Mouse (Mus musculus) liver, embryonic 12.5 days (tissue): ENCODE data around the gene Lin7c. TPM values are rescaled to one million over a fixed set of nuclear protein-coding genes. Genes with fewer than 3 reads are reported as not detected.
A peak's percentile ranks its signal among the peaks of the same experiment; 100 is the strongest.

Experiments used
- ATAC-seq: fragments of 200-750 bp; cut with Nextera tagmentation; 2 replicates; pipeline ENCODE4 v1.8.0; 2017; ENCODE audit warnings: moderate number of reproducible peaks, mild to moderate bottlenecking, moderate library complexity
- H3K27ac ChIP-seq: fragments of 300-500 bp; sonication (generic); 2 replicates; pipeline ENCODE4 v1.5.1; 2016; ENCODE audit warnings: mild to moderate bottlenecking
- H3K27me3 ChIP-seq: fragments of 300-500 bp; sonication (generic); replicated peaks from 2 replicates; pipeline ENCODE4 v1.6.1; 2016; ENCODE audit warnings: mild to moderate bottlenecking, moderate library complexity
- H3K36me3 ChIP-seq: fragments of 300-500 bp; sonication (generic); 2 replicates; pipeline ENCODE4 v1.6.1; 2016; ENCODE audit warnings: mild to moderate bottlenecking, moderate library complexity
- H3K4me1 ChIP-seq: fragments of 300-500 bp; sonication (generic); 2 replicates; pipeline ENCODE4 v1.6.1; 2016
- H3K4me2 ChIP-seq: fragments of 300-500 bp; sonication (generic); 2 replicates; pipeline ENCODE4 v1.6.1; 2016; ENCODE audit warnings: mild to moderate bottlenecking, moderate library complexity
- H3K4me3 ChIP-seq: fragments of 300-500 bp; sonication (generic); 2 replicates; pipeline ENCODE4 v1.5.1; 2016; ENCODE audit warnings: mild to moderate bottlenecking, moderate library complexity
- H3K9ac ChIP-seq: fragments of 300-500 bp; sonication (generic); 2 replicates; pipeline ENCODE4 v1.6.1; 2016; ENCODE audit warnings: mild to moderate bottlenecking, moderate library complexity
- H3K9me3 ChIP-seq: fragments of 300-500 bp; sonication (generic); replicated peaks from 2 replicates; pipeline ENCODE4 v1.6.1; 2016; ENCODE audit warnings: mild to moderate bottlenecking, moderate library complexity
- WGBS: fragments of 180-500 bp; shearing (Covaris S2); methylation state at CpG from one replicate; pipeline ENCODE4 v1.1.7; 2016; ENCODE audit not compliant: insufficient replicate concordance; 5-methylcytosine and 5-hydroxymethylcytosine counted together
- polyA plus RNA-seq: library from polyadenylated mRNA; unstranded; fragments of >200 nt; fragmentation: Nextera tagmentation; extraction: Ambion mirVana; gene quantifications from 2 replicates; pipeline ENCODE4 v1.2.1, GENCODE M21; 2016

Lin7c gene
- polyA plus RNA-seq, 1 experiment from 2014 or later = 31.6 TPM

DNA sequence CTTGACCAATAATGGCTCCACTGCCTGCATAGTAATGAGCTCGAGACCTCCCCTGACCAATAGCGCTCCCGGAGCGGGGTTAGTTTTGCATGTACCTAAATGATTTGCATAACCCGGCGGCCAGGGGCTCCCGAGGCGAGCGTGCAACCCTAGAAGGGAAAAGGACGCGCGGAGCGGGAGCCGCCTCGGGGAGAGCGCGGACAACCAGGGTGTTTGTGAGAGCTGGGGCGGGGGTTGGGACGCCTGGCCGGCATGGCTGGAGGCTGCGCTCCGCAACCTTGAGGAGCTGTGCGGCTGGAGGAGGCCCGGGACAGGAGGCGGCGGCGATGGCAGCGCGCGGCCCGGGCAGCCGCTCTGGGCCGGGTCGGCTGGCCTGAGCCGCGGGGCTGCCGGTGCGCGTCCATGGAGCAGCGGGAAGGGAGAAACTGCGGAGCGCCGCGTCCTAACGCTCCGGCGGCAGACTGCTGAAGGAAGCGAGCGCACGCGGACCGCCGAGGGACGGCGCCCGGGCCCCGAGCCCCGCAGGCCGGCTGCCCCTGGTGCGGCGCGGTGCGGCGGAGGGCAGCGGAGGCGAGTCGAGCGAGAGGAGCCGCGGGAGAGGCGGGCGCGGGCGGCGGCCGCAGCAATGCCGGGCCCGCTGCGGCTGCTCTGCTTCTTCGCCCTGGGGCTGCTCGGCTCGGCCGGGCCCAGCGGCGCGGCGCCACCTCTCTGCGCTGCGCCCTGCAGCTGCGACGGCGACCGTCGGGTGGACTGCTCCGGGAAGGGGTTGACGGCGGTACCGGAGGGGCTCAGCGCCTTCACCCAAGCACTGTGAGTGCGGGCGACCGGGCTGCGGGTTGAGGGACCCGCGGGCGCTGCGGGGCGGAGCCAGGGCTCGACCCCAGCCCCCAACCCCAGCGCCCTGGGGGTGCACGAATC lies 27.1 kb downstream of the Lin7c start, which contains the start of gene Lgr4:
TSS of gene Lgr4 (plus strand) at position 152 of the 918 bp plus-strand sequence.
- peaks cover 55% of the 10 kb centered on the region for H3K4me1 ChIP-seq
- peak; percentile 98 for ATAC-seq
- H3K36me3 ChIP-seq = no peaks in the 10 kb centered on the region
- under 1% methylated on average over 93 of the region's 111 CpGs for WGBS
- H3K27ac ChIP-seq = peak within 1 kb of the TSS; percentile 97
- 0 out of 2 replicates have a peak, but pooled peaks cover 3% of the 10 kb centered on the region for H3K27me3 ChIP-seq
- peak within 1 kb of the TSS; percentile 98 for H3K4me2 ChIP-seq
- peak within 1 kb of the TSS; percentile 93 for H3K9ac ChIP-seq
- peak within 1 kb of the TSS; percentile 86 for H3K4me3 ChIP-seq
- H3K9me3 ChIP-seq = no peaks in the 10 kb centered on the region

DNA sequence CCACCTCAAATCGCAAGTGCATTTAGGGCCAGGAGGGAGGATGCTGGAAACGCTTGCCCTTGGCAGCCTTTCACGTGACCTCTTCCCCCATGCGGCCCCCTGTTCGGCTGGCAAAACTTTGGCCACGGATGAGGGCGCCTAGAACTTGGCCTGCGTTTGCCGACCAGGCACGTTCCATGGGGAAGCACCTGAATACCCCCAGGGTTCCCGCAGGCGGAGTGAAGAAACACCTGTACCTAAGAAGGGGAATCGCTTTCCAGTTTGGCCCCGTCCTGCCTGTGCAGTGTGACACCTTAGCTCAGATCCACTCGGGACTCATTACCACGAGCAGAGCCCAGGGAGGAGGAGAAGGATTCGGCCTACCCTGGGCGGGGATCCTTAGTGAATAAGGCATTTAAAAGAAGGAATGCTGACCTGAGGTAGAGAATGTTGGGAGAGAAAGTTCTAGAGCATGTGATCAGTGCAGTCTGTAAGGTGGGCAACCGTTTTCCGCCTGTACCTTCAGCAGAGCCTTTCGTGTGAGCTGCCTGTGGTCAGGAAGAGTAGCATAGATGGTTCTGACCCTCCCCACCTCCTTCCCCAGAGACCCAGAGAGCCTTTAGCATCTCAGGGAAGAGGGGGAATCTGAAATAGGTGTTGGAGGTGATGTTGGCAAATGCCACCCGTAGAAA lies 28.1 kb downstream of the Lin7c start:
- Histone ChIP-seq H3K9ac (peak overlapping the region; percentile 93), H3K4me2 (peak overlapping the region; percentile 98), H3K4me1 (peaks cover 45% of the 10 kb centered on the region), H3K27me3 (0 out of 2 replicates have a peak, but pooled peaks cover under 1% of the 10 kb centered on the region), H3K9me3 (no peaks in the 10 kb centered on the region), H3K27ac (peak overlapping the region; percentile 97; the same call in 1 of the 2 replicates), H3K4me3 (peak overlapping the region; percentile 86), H3K36me3 (no peaks in the 10 kb centered on the region)
- WGBS = 10% methylated on average over 22 of the region's 22 CpGs
- ATAC-seq = no peak

DNA sequence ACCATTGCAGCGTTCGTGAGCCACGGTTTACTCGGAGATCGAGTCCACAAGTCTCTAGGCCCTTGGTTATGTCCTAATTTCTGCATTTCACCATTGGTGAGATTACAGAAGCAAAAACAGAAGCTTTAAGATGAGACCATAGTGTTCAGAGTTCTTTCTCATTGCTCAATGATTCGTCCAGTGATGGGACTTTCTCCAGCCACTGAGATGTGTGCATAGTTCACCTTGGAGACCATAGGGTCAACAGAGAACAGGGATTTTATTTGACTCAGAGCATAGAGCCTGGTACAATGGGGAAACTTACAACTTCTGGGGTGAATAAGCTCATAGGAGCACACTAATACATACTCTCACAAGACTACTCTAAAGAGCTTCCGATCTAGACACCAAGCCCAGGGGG lies 29.8 kb downstream of the Lin7c start:
- H3K9me3 ChIP-seq = no peaks in the 10 kb centered on the region
- H3K9ac ChIP-seq = peak overlapping the region; percentile 35
- H3K4me2 ChIP-seq = peak overlapping the region; percentile 98
- no peaks in the 10 kb centered on the region for H3K36me3 ChIP-seq
- H3K27me3 ChIP-seq = no peaks in the 10 kb centered on the region
- peak overlapping the region; percentile 70 for H3K27ac ChIP-seq
- no peak for ATAC-seq
- peak overlapping the region; percentile 86 for H3K4me3 ChIP-seq
- H3K4me1 ChIP-seq = peaks cover 44% of the 10 kb centered on the region
- 80% methylated on average over 7 of the region's 7 CpGs for WGBS

DNA sequence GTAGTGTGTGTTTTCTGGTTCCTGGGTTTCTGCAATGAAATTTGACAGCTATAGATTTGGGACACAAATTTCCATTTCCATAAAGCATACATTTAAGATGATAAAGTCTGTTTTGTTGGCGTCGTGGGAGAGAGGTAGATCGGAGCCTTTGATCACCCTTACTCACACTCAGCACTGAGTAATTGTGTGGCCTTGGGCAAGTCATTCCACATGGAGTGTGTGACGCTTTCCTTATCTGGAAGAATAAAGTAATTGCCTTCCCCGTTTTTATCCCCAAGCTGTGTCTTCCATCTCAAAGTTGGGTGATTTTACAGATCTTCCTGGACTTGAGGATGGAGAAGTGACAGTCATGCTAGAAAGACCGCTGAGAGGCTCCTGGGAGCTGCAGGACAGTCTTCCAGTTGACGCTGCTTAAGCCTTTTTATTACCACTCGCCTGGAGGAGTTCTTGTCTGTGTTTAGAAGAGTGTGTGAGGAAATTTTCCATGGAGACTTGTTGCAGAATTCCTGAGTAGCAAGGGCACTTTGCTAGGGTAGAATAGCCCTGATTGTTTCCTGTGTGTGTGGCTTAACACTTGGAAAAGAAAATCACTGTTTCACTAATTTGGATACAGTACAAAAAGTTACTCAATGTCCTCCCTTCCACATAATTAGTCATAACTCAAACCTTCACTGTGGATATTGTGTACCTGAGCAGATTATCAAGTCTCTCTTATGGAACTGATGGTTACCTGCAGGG lies 30.8 kb downstream of the Lin7c start:
- WGBS = 72% methylated on average over 8 of the region's 8 CpGs
- Histone ChIP-seq H3K4me1 (peaks cover 44% of the 10 kb centered on the region), H3K4me3 (no peak overlapping the region), H3K4me2 (no peak overlapping the region), H3K27me3 (no peaks in the 10 kb centered on the region), H3K36me3 (peaks cover 8% of the 10 kb centered on the region), H3K27ac (no peak overlapping the region), H3K9ac (no peak overlapping the region), H3K9me3 (no peaks in the 10 kb centered on the region)
- no peak for ATAC-seq

DNA sequence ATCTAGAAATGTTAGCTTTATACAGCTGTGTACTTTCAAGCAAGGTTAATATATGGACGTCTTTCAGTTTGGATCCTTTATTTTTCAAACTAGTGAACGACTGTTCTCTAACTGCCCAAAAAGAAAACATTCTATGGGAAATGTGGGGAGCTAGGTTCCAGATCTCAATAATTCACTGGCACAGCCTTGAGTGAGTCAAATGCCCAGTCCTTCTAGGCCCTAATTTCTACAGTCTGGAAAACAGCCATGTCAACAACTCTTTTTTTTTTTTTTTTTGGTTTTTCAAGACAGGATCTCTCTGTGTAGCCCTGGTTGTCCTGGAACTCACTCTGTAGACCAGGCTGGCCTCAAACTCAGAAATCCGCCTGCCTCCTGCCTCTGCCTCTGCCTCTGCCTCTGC lies 31.7 kb downstream of the Lin7c start:
- no peak overlapping the region for H3K27ac ChIP-seq
- no peak overlapping the region for H3K4me3 ChIP-seq
- no peak overlapping the region for H3K9ac ChIP-seq
- H3K4me1 ChIP-seq = peaks cover 42% of the 10 kb centered on the region
- H3K36me3 ChIP-seq = peaks cover 8% of the 10 kb centered on the region
- H3K4me2 ChIP-seq = no peak overlapping the region
- no peaks in the 10 kb centered on the region for H3K27me3 ChIP-seq
- 66% methylated on average over 3 of the region's 3 CpGs for WGBS
- no peak for ATAC-seq
- no peaks in the 10 kb centered on the region for H3K9me3 ChIP-seq

DNA sequence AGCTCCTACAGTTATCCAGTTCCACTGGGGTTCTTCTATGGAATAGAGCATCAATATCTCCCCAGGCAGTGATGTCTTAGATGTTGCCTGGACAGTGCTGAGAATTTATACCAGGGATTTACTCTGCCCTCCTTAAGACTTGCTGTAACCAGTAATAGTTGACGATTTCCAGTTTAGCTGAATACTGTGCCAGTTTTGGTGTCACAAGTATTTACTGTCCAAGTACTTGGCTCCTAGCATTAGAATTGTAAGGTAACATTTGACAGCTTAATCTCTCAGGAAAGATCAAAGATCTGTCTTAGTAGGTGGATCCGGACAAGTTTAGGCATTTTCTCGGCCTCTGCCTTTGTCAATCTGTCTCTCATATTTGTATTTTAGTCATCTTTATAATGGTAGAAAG lies 32.4 kb downstream of the Lin7c start:
- Histone ChIP-seq H3K4me1 (peaks cover 42% of the 10 kb centered on the region), H3K9ac (no peak overlapping the region), H3K36me3 (peaks cover 8% of the 10 kb centered on the region), H3K27me3 (no peaks in the 10 kb centered on the region), H3K4me3 (no peak overlapping the region), H3K9me3 (no peaks in the 10 kb centered on the region), H3K27ac (no peak overlapping the region), H3K4me2 (no peak overlapping the region)
- ATAC-seq = no peak
- 82% methylated on average over 3 of the region's 3 CpGs for WGBS

DNA sequence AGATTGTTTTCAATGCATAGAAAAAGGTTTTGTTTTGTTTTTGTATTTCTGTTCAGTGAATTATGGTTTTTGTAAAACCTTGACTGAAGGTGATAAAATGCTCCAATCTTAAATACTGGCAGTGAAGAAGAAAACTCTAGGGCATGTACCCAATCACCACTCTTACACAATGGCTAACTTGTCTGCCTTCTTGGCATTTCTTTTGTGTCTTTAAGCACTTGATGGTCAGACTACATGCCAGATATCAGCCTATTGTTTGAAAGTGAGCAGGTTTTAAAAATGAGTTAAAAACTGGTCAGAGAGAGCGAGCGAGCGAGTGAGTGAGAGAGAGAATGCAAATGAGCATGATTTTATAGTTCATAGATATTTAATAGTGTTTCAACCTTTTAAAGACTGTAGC lies 33.3 kb downstream of the Lin7c start:
- no peaks in the 10 kb centered on the region for H3K9me3 ChIP-seq
- peaks cover 8% of the 10 kb centered on the region for H3K36me3 ChIP-seq
- H3K4me1 ChIP-seq = peaks cover 40% of the 10 kb centered on the region
- ATAC-seq = no peak
- H3K27me3 ChIP-seq = no peaks in the 10 kb centered on the region
- WGBS = 93% methylated on average over 3 of the region's 3 CpGs
- no peak overlapping the region for H3K4me2 ChIP-seq
- no peak overlapping the region for H3K9ac ChIP-seq
- no peak overlapping the region for H3K4me3 ChIP-seq
- H3K27ac ChIP-seq = no peak overlapping the region

DNA sequence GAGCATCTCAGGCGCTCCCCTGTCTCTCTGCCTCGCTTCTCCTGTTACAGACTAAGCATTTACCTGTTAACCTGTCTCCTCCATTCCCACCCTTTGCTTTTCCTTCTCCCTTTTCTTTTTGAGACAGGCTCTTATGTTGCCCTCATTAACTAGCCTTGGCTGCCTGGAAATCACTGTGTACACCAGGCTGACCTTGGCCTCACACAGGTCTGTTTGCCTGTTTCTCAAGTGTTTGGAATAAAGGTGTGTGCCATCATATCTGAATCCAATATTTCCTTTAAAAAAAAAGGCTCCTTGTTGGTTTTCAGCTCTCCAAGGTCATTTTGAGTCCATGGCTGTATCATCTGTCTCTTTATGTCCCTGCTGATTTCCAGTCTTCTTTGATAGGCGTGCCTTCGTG lies 36.3 kb downstream of the Lin7c start:
- no peaks in the 10 kb centered on the region for H3K27me3 ChIP-seq
- no peak overlapping the region for H3K9ac ChIP-seq
- H3K36me3 ChIP-seq = peaks cover 8% of the 10 kb centered on the region
- no peak overlapping the region for H3K4me2 ChIP-seq
- no peak overlapping the region for H3K27ac ChIP-seq
- peaks cover 25% of the 10 kb centered on the region for H3K4me1 ChIP-seq
- H3K9me3 ChIP-seq = no peaks in the 10 kb centered on the region
- no peak overlapping the region for H3K4me3 ChIP-seq
- no peak for ATAC-seq
- WGBS = 85% methylated on average over 4 of the region's 4 CpGs

DNA sequence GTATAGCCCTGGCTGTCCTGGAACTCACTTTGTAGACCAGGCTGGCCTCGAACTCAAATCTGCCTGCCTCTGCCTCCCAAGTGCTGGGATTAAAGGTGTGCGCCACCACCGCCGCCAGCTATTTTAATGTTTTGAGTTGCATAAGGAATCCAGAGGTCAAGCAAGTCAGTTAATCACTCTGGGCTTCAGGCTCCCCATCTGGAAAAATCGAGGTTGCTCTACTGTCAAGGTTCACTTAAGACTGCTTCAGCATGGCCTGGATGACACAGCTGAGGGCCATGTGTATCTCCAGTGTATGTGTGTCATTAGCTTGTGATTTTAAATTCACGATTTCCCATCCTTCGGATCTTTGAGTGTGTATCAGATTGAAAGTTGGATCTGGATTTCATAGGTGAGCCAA lies 36.8 kb downstream of the Lin7c start:
- H3K4me1 ChIP-seq = peaks cover 29% of the 10 kb centered on the region
- H3K9ac ChIP-seq = no peak overlapping the region
- 79% methylated on average over 7 of the region's 7 CpGs for WGBS
- H3K27me3 ChIP-seq = no peaks in the 10 kb centered on the region
- H3K9me3 ChIP-seq = no peaks in the 10 kb centered on the region
- no peak overlapping the region for H3K4me3 ChIP-seq
- ATAC-seq = no peak
- no peak overlapping the region for H3K4me2 ChIP-seq
- H3K27ac ChIP-seq = no peak overlapping the region
- H3K36me3 ChIP-seq = peaks cover 8% of the 10 kb centered on the region

DNA sequence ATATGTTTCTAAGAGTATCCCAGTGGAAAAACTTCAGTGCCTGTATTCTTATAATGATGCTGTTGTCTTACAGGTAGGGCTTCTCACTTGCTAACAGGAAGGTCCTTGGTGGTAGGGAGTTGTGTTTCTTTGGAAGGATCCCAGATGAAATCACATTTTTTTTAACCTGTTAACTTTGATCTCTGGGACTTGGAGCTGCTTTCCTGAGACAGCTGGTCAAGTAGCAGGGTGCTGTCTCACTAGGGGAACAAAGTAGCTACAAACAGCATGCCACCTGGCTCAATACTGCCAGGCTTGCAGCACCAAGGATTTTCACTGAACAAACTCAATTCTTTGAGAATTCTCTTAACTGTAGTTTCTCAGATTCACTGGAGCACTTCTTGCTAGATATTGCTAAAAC lies 37.2 kb downstream of the Lin7c start:
- Histone ChIP-seq H3K9me3 (no peaks in the 10 kb centered on the region), H3K4me3 (no peak overlapping the region), H3K27me3 (no peaks in the 10 kb centered on the region), H3K4me1 (peaks cover 29% of the 10 kb centered on the region), H3K36me3 (peaks cover 8% of the 10 kb centered on the region), H3K4me2 (no peak overlapping the region), H3K27ac (no peak overlapping the region), H3K9ac (no peak overlapping the region)
- no peak for ATAC-seq

DNA sequence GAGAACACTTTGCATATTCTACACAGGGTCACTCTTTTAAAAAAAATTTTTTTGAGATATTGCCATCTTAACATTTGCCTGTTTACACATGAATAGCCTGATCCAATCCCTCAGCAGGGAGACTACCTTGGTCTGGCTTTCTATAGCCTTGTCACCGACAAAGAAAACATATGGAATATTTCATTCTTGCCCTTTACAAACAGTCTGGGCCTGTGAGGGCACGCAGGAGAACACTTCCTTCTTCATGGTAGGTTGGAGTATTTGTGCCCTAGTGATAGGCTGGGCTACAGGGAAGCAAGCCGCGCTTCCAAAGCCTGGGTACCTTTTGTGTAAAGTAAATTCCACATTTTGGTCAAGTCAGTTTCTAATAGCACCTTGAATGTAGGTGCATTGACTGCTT lies 38.1 kb downstream of the Lin7c start:
- H3K9me3 ChIP-seq = no peaks in the 10 kb centered on the region
- no peak for ATAC-seq
- no peaks in the 10 kb centered on the region for H3K27me3 ChIP-seq
- H3K9ac ChIP-seq = no peak overlapping the region
- 78% methylated on average over 4 of the region's 4 CpGs for WGBS
- H3K4me1 ChIP-seq = peaks cover 37% of the 10 kb centered on the region
- H3K27ac ChIP-seq = no peak overlapping the region
- H3K4me3 ChIP-seq = no peak overlapping the region
- no peak overlapping the region for H3K4me2 ChIP-seq
- peaks cover 8% of the 10 kb centered on the region for H3K36me3 ChIP-seq

DNA sequence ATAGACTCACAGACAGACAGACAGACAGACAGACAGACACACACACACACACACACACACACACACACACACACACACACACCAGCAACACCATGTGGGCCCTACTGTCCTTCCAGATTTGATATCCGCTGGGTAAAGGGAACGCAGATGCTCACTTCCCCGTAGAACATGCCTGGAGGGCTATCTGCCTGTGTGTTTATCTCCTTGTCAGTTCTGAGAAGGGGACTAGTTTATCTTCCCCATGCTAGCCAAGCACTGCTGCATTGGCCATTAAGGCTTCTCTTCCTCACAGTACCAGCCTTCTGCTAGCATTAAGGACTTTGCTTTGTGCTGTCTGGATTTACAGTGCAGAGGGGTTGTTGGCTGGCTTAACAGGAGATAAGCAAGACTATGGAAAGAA lies 38.6 kb downstream of the Lin7c start:
- Histone ChIP-seq H3K4me1 (peaks cover 41% of the 10 kb centered on the region), H3K4me2 (peak overlapping the region; percentile 20), H3K36me3 (peaks cover 8% of the 10 kb centered on the region), H3K27me3 (no peaks in the 10 kb centered on the region), H3K27ac (no peak overlapping the region), H3K9me3 (no peaks in the 10 kb centered on the region), H3K4me3 (no peak overlapping the region), H3K9ac (no peak overlapping the region)
- peak; percentile 73 for ATAC-seq
- WGBS = 14% methylated on average over 3 of the region's 3 CpGs
